Mouse (Mus musculus): ENCODE measurements around the gene Ppara.

DNA sequence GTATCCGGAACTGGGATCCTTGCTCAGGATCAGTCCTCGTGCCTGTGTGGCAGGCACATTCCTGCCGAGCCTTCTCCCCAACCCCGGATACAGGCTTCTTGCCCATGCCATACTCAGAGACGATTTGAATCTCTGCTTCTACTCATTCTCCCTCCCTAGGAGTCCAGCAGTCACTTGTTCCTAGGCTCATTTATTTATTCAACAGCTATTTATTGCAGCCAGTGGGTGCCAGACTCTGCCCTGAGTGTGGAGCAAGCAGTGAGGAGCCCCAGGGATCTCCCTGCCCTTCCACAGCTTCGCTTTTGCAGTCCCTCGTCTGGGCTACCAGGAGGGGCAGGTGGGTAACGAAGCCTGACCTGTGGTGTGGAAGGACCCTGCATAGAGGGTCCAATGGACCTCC is 11.4 kb downstream of the Ppara start:
- no peak for TF ChIP-seq POLR2A (IDR thresholded peaks at IDR 0.05; ENCODE audit: borderline replicate concordance, insufficient read depth, low read length)
- no peak for TF ChIP-seq CTCF (IDR thresholded peaks at IDR 0.05; ENCODE audit: borderline replicate concordance, insufficient read depth, low read depth, low read length)
